Mouse (Mus musculus) neutrophil, adult 5-6 weeks (primary cell): Measurements from ENCODE around the gene Smc6. TPM values are rescaled to one million over a fixed set of nuclear protein-coding genes. Genes with fewer than 3 reads are reported as not detected.

Source experiments
- ATAC-seq: fragments of 151-379, 151-347 bp; 2 replicates; pipeline ENCODE4 v1.8.0; 2017; ENCODE audit warnings: mild to moderate bottlenecking, moderate TSS enrichment; ENCODE audit not compliant: insufficient number of reproducible peaks, poor library complexity, low FRiP score, severe bottlenecking; ENCODE audit errors: extremely low read depth
- total RNA-seq: library from RNA; stranded (forward); fragments of 200-1000 nt; gene quantifications from 2 replicates; pipeline ENCODE4 v1.2.3, GENCODE M21; 2017

The Smc6 gene
- 101 and 102 TPM in 2 replicates for total RNA-seq

GRCm38 (mm10) chr12:11265382-11266281, at the start of gene Smc6, which contains the start of gene Gen1:
TSS of gene Smc6 (plus strand) at chr12:11265886.
TSS of gene Gen1 (minus strand) at chr12:11265801.
- ATAC-seq: peak; percentile 93

- no peak for ATAC-seq
Measured at GRCm38 (mm10) chr12:11216454-11216853, 49.2 kb upstream of the Smc6 start.

- peak; percentile 81 for ATAC-seq
Measured at GRCm38 (mm10) chr12:11217726-11218250, 47.9 kb upstream of the Smc6 start.

- no peak for ATAC-seq
Measured at GRCm38 (mm10) chr12:11221524-11222330, 44.0 kb upstream of the Smc6 start.

GRCm38 (mm10) chr12:11222566-11222965, 43.1 kb upstream of the Smc6 start:
- no peak for ATAC-seq

- ATAC-seq: no peak
Measured at GRCm38 (mm10) chr12:11223090-11223489, 42.6 kb upstream of the Smc6 start.

GRCm38 (mm10) chr12:11224722-11225121, 41.0 kb upstream of the Smc6 start:
- ATAC-seq: no peak

- ATAC-seq: no peak
Measured at GRCm38 (mm10) chr12:11226123-11226522, 39.6 kb upstream of the Smc6 start.

- ATAC-seq: no peak
Measured at GRCm38 (mm10) chr12:11226529-11227268, 39.0 kb upstream of the Smc6 start.

- ATAC-seq: no peak
Measured at GRCm38 (mm10) chr12:11230267-11230666, 35.4 kb upstream of the Smc6 start.

- ATAC-seq: no peak
Measured at GRCm38 (mm10) chr12:11235996-11236395, 29.7 kb upstream of the Smc6 start.

- ATAC-seq: no peak
Measured at GRCm38 (mm10) chr12:11247460-11247859, 18.2 kb upstream of the Smc6 start.

GRCm38 (mm10) chr12:11250322-11250721, 15.4 kb upstream of the Smc6 start:
- no peak for ATAC-seq

GRCm38 (mm10) chr12:11264895-11265294, 791 bp upstream of the Smc6 start:
- ATAC-seq: no peak

- ATAC-seq: no peak
Measured at GRCm38 (mm10) chr12:11266282-11266985, 748 bp downstream of the Smc6 start.

GRCm38 (mm10) chr12:11267030-11267429, 1.3 kb downstream of the Smc6 start:
- ATAC-seq: no peak

GRCm38 (mm10) chr12:11272568-11272967, 6.9 kb downstream of the Smc6 start:
- no peak for ATAC-seq

GRCm38 (mm10) chr12:11273185-11273584, 7.5 kb downstream of the Smc6 start:
- no peak for ATAC-seq
